Mouse (Mus musculus) neural tube, embryonic 15.5 days (tissue): ENCODE data around the gene Dhrs9. TPM values are rescaled to one million over a fixed set of nuclear protein-coding genes. Genes with fewer than 3 reads are reported as not detected.
A peak's percentile ranks its signal among the peaks of the same experiment; 100 is the strongest.

Experiments
- ATAC-seq: fragments of 200-750 bp; cut with Nextera tagmentation; 2 replicates; pipeline ENCODE4 v1.8.0; 2017; ENCODE audit warnings: mild to moderate bottlenecking, moderate TSS enrichment, moderate library complexity; ENCODE audit not compliant: low FRiP score
- H3K27ac ChIP-seq: fragments of 300-500 bp; sonication (generic); replicated peaks from 2 replicates; pipeline ENCODE4 v1.5.1; 2015; ENCODE audit warnings: mild to moderate bottlenecking, inconsistent platforms
- H3K27me3 ChIP-seq: fragments of 300-500 bp; sonication (generic); replicated peaks from 2 replicates; pipeline ENCODE4 v1.6.1; 2015; ENCODE audit warnings: inconsistent platforms
- H3K36me3 ChIP-seq: fragments of 300-500 bp; sonication (generic); 2 replicates; pipeline ENCODE4 v1.6.1; 2015; ENCODE audit warnings: inconsistent platforms
- H3K4me1 ChIP-seq: fragments of 300-500 bp; sonication (generic); 2 replicates; pipeline ENCODE4 v1.6.1; 2015; ENCODE audit warnings: inconsistent platforms
- H3K4me2 ChIP-seq: fragments of 300-500 bp; sonication (generic); 2 replicates; pipeline ENCODE4 v1.6.1; 2015; ENCODE audit warnings: inconsistent platforms, mild to moderate bottlenecking, moderate library complexity
- H3K4me3 ChIP-seq: fragments of 300-500 bp; sonication (generic); replicated peaks from 2 replicates; pipeline ENCODE4 v1.5.1; 2015; ENCODE audit warnings: mild to moderate bottlenecking, inconsistent platforms
- H3K9ac ChIP-seq: fragments of 300-500 bp; sonication (generic); replicated peaks from 2 replicates; pipeline ENCODE4 v1.6.1; 2015; ENCODE audit warnings: mild to moderate bottlenecking, inconsistent platforms
- H3K9me3 ChIP-seq: fragments of 300-500 bp; sonication (generic); replicated peaks from 2 replicates; pipeline ENCODE4 v1.6.1; 2016; ENCODE audit warnings: inconsistent platforms
- WGBS: fragments of 180-500 bp; shearing (Covaris S2); methylation state at CpG from one replicate; pipeline ENCODE4 v1.1.7; 2015; ENCODE audit warnings: mixed read lengths; 5-methylcytosine and 5-hydroxymethylcytosine counted together
- polyA plus RNA-seq: library from polyadenylated mRNA; unstranded; fragments of >200 nt; fragmentation: Nextera tagmentation; extraction: Ambion mirVana; gene quantifications from 2 replicates; pipeline ENCODE4 v1.2.1, GENCODE M21; 2015

Gene Dhrs9
- polyA plus RNA-seq, 1 experiment from 2014 or later: not detected

DNA sequence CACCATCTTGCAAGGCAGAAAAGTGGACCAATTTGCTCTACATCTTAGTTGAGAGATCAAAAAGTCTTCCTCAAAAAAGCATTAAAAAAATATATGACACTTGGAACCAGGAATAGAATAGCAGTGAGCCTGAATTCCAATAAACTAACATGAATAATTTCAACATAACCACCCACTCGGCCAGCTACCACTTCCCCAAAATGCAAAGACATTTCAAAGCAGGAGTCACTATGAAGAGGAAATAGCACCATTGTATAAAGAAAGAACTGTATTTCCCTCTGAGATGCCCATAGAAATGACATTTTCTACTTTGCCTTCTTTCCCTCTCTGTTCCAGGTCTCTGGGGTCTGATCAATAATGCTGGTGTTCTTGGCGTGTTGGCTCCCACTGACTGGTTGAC, 13.7 kb downstream of the Dhrs9 start:
- 91% methylated on average over 2 of the region's 2 CpGs for WGBS
- ATAC-seq: no peak

GRCm38 (mm10) chr2:69395597-69396248, 15.5 kb downstream of the Dhrs9 start:
- 29% methylated on average over 9 of the region's 9 CpGs for WGBS
- no peaks in the 10 kb centered on the region for H3K9me3 ChIP-seq

More for the DNA sequence above, 13.7 kb downstream of the Dhrs9 start:
- no peak overlapping the region for H3K9ac ChIP-seq
- H3K36me3 ChIP-seq: no peaks in the 10 kb centered on the region
- H3K4me3 ChIP-seq: no peak overlapping the region
- H3K9me3 ChIP-seq: no peaks in the 10 kb centered on the region
- no peak overlapping the region for H3K27ac ChIP-seq
- H3K27me3 ChIP-seq: no peaks in the 10 kb centered on the region
- H3K4me2 ChIP-seq: no peak overlapping the region
- H3K4me1 ChIP-seq: no peaks in the 10 kb centered on the region

DNA sequence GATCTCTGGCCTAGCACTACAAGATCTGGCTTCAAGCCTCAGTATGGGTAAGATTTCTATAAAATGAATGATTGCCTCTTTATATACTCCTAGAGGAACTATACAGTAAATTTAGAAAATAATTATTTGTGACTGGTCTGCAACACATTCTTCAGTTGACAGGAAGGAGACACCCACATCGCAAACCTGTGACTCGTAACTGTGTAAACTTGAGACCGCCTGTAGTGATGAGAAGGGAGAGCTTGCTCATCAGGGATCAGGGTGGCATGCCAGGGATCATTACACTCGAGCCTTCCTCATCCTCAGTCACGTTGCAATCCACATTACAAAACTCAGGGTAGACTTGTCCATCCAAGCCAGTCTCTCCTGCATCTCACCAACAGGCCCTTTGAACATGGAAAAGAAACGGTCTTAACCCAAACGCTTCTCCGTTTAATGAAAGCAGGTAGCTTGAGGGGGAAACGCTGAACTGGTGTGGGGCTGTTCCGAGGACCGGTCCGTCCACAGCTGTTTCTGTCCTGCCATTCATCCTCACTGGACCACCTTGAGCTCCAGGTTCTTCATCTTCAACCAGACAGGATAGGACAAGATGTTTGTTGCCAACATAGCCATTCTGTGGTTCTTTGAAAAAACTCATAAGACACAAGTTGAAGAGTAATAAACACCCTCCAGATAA, 16.7 kb downstream of the Dhrs9 start:
- Histone ChIP-seq H3K36me3 (no peaks in the 10 kb centered on the region), H3K9ac (no peak overlapping the region), H3K27me3 (no peaks in the 10 kb centered on the region), H3K4me2 (no peak overlapping the region), H3K27ac (no peak overlapping the region), H3K4me3 (no peak overlapping the region), H3K9me3 (no peaks in the 10 kb centered on the region), H3K4me1 (no peaks in the 10 kb centered on the region)
- no peak for ATAC-seq
- 84% methylated on average over 12 of the region's 12 CpGs for WGBS

More at GRCm38 (mm10) chr2:69395597-69396248, 15.5 kb downstream of the Dhrs9 start:
- Histone ChIP-seq H3K4me1 (no peaks in the 10 kb centered on the region), H3K9ac (no peak overlapping the region), H3K36me3 (no peaks in the 10 kb centered on the region), H3K4me3 (no peak overlapping the region), H3K27ac (no peak overlapping the region), H3K4me2 (no peak overlapping the region), H3K27me3 (no peaks in the 10 kb centered on the region)
- ATAC-seq: no peak

- no peak for ATAC-seq
- Histone ChIP-seq H3K27ac (no peak overlapping the region), H3K9ac (no peak overlapping the region), H3K4me2 (no peak overlapping the region), H3K36me3 (no peaks in the 10 kb centered on the region), H3K4me1 (no peaks in the 10 kb centered on the region), H3K4me3 (no peak overlapping the region), H3K27me3 (no peaks in the 10 kb centered on the region), H3K9me3 (no peaks in the 10 kb centered on the region)
- 80% methylated on average over 7 of the region's 7 CpGs for WGBS
These were observed 20.8 kb downstream of the Dhrs9 start for GRCm38 (mm10) chr2:69400866-69401604.

GRCm38 (mm10) chr2:69401891-69402290, 21.6 kb downstream of the Dhrs9 start:
- no peak overlapping the region for H3K9ac ChIP-seq
- H3K4me1 ChIP-seq: no peaks in the 10 kb centered on the region
- no peaks in the 10 kb centered on the region for H3K36me3 ChIP-seq
- ATAC-seq: no peak
- H3K9me3 ChIP-seq: no peaks in the 10 kb centered on the region
- WGBS: 96% methylated on average over 6 of the region's 6 CpGs
- no peaks in the 10 kb centered on the region for H3K27me3 ChIP-seq
- no peak overlapping the region for H3K27ac ChIP-seq
- H3K4me2 ChIP-seq: no peak overlapping the region
- no peak overlapping the region for H3K4me3 ChIP-seq

GRCm38 (mm10) chr2:69402309-69402708, 22.1 kb downstream of the Dhrs9 start:
- ATAC-seq: no peak
- no peak overlapping the region for H3K4me2 ChIP-seq
- no peak overlapping the region for H3K9ac ChIP-seq
- WGBS: 92% methylated on average over 7 of the region's 7 CpGs
- no peaks in the 10 kb centered on the region for H3K36me3 ChIP-seq
- no peaks in the 10 kb centered on the region for H3K4me1 ChIP-seq
- no peak overlapping the region for H3K27ac ChIP-seq
- H3K9me3 ChIP-seq: no peaks in the 10 kb centered on the region
- H3K4me3 ChIP-seq: no peak overlapping the region
- no peaks in the 10 kb centered on the region for H3K27me3 ChIP-seq

GRCm38 (mm10) chr2:69405692-69406091, 25.4 kb downstream of the Dhrs9 start:
- Histone ChIP-seq H3K4me2 (no peak overlapping the region), H3K4me1 (no peaks in the 10 kb centered on the region), H3K9ac (no peak overlapping the region), H3K4me3 (no peak overlapping the region), H3K27ac (no peak overlapping the region), H3K9me3 (no peaks in the 10 kb centered on the region), H3K36me3 (no peaks in the 10 kb centered on the region), H3K27me3 (no peaks in the 10 kb centered on the region)
- 93% methylated on average over 5 of the region's 5 CpGs for WGBS
- ATAC-seq: no peak

- Histone ChIP-seq H3K36me3 (no peaks in the 10 kb centered on the region), H3K27ac (no peak overlapping the region), H3K4me1 (peaks cover 8% of the 10 kb centered on the region), H3K4me2 (no peak overlapping the region), H3K9me3 (no peaks in the 10 kb centered on the region), H3K27me3 (no peaks in the 10 kb centered on the region), H3K4me3 (no peak overlapping the region), H3K9ac (no peak overlapping the region)
- ATAC-seq: no peak
- WGBS: 96% methylated on average over 10 of the region's 10 CpGs
These were observed 34.3 kb downstream of the Dhrs9 start for GRCm38 (mm10) chr2:69414539-69414938.

DNA sequence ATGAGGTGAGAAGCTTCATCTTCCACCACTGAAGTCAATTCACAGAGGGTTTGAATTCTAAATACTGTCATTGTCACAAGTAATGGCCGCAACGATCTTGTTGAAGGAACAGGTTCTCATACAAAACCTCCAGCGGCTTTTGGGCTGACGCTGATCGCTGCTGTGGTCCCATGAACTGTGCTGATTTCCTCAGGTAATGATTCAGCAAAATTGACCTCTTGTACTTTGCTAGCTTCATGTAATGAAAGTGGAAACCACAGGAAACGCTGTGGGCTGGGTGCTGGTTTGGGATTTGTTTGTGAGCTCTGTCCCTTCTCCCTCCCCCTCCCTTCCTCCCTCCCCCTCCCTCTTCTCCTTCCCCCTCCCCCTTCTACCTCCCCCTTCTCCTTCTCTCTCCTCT, 34.8 kb downstream of the Dhrs9 start:
- H3K27me3 ChIP-seq: no peaks in the 10 kb centered on the region
- no peaks in the 10 kb centered on the region for H3K36me3 ChIP-seq
- no peak overlapping the region for H3K27ac ChIP-seq
- no peak overlapping the region for H3K9ac ChIP-seq
- ATAC-seq: no peak
- H3K4me2 ChIP-seq: no peak overlapping the region
- no peaks in the 10 kb centered on the region for H3K9me3 ChIP-seq
- H3K4me3 ChIP-seq: no peak overlapping the region
- peaks cover 8% of the 10 kb centered on the region for H3K4me1 ChIP-seq
- WGBS: 89% methylated on average over 6 of the region's 6 CpGs

DNA sequence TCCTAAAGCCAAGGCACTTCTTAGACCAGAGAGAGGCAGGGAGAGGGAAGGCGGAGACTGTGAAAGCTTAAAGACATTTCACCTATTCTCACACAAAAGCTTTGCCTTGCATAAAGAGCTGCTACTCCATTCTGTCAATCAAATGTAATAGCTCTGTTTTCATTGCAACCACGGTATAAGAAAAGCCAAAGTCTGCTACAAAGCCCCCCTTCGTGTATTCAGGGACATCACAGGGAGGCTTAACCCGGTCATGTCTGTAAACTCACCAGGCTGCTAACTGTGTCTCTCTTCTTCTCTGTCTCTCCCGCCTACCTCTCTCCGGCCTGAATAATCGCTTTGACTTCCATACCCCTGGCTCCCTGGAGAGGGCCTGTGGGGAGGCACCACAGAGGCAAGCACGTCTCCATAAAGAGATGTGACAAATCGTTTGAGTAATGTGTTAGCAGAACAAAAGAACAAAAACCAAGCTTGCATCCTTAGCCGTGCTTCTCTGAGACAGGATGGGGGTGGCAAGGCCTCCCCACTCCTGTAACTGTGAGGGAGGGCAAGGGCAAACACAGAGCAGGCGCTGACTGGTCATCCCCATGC, 38.1 kb downstream of the Dhrs9 start:
- WGBS: 6% methylated on average over 11 of the region's 11 CpGs
- H3K27ac ChIP-seq: no peak overlapping the region
- H3K4me1 ChIP-seq: peaks cover 8% of the 10 kb centered on the region
- no peaks in the 10 kb centered on the region for H3K36me3 ChIP-seq
- no peaks in the 10 kb centered on the region for H3K27me3 ChIP-seq
- H3K4me3 ChIP-seq: no peak overlapping the region
- H3K9me3 ChIP-seq: no peaks in the 10 kb centered on the region
- no peak overlapping the region for H3K9ac ChIP-seq
- peak overlapping the region; percentile 18; the same call in 1 of the 2 replicates for H3K4me2 ChIP-seq
- no peak for ATAC-seq

GRCm38 (mm10) chr2:69424829-69425228, 44.6 kb downstream of the Dhrs9 start:
- no peaks in the 10 kb centered on the region for H3K27me3 ChIP-seq

More at GRCm38 (mm10) chr2:69424829-69425228, 44.6 kb downstream of the Dhrs9 start:
- no peak overlapping the region for H3K4me2 ChIP-seq
- no peak overlapping the region for H3K4me3 ChIP-seq
- no peak overlapping the region for H3K9ac ChIP-seq
- 65% methylated on average over 5 of the region's 5 CpGs for WGBS
- H3K27ac ChIP-seq: no peak overlapping the region
- no peaks in the 10 kb centered on the region for H3K36me3 ChIP-seq
- H3K9me3 ChIP-seq: no peaks in the 10 kb centered on the region
- H3K4me1 ChIP-seq: peaks cover 2% of the 10 kb centered on the region; the same call in 1 of the 2 replicates
- no peak for ATAC-seq
